Mouse (Mus musculus): ENCODE data around the gene Ccnj.
A peak's percentile ranks its signal among the peaks of the same experiment; 100 is the strongest.

Gene Ccnj

GRCm38 (mm10) chr19:40844731-40845130 is 13.7 kb downstream of the Ccnj start:
- DNase-seq (ENCODE audit: extremely low spot score), result no peak

- DNase-seq (ENCODE audit: extremely low spot score), result no peak
Measured at GRCm38 (mm10) chr19:40849391-40849790, 18.3 kb downstream of the Ccnj start.

GRCm38 (mm10) chr19:40859555-40859954 is 28.5 kb downstream of the Ccnj start:
- no peak for DNase-seq (ENCODE audit: extremely low spot score)

- DNase-seq (ENCODE audit: extremely low spot score), result no peak
Measured at GRCm38 (mm10) chr19:40868284-40868683, 37.2 kb downstream of the Ccnj start.

GRCm38 (mm10) chr19:40869425-40870105 is 38.5 kb downstream of the Ccnj start:
- no peak for DNase-seq (ENCODE audit: extremely low spot score)

GRCm38 (mm10) chr19:40872955-40873665 is 42.0 kb downstream of the Ccnj start:
- peak; percentile 95 for DNase-seq (ENCODE audit: extremely low spot score)

GRCm38 (mm10) chr19:40881700-40882099 is 50.6 kb downstream of the Ccnj start:
- no peak for DNase-seq (ENCODE audit: extremely low spot score)

GRCm38 (mm10) chr19:40888887-40889286 is 57.8 kb downstream of the Ccnj start:
- no peak for DNase-seq (ENCODE audit: extremely low spot score)

- DNase-seq (ENCODE audit: extremely low spot score), result no peak
Measured at GRCm38 (mm10) chr19:40894071-40894506, 63.0 kb downstream of the Ccnj start.

GRCm38 (mm10) chr19:40894519-40895392 is 63.7 kb downstream of the Ccnj start, which contains the start of gene Zfp518a:
Gene Zfp518a (plus strand): TSS chr19:40894705.
- DNase-seq (ENCODE audit: extremely low spot score), result peak; percentile 94

- DNase-seq (ENCODE audit: extremely low spot score), result no peak
Measured at GRCm38 (mm10) chr19:40895393-40895703, 64.3 kb downstream of the Ccnj start.

Data from embryo, embryonic 9.5 days (tissue).